Mouse (Mus musculus) neural tube, embryonic 12.5 days (tissue): ENCODE data around the gene Spats1. TPM values are rescaled to one million over a fixed set of nuclear protein-coding genes. Genes with fewer than 3 reads are reported as not detected.
"Not testable (repeated sequence)": the region's sequence is repeated elsewhere in the genome, so short reads cannot be mapped to it uniquely, and the experiment has no call there.

ENCODE experiments used
- ATAC-seq: fragments of 200-750 bp; cut with Nextera tagmentation; 2 replicates; pipeline ENCODE4 v1.8.0; 2017; ENCODE audit warnings: low read depth, mild to moderate bottlenecking, moderate TSS enrichment, moderate library complexity; ENCODE audit not compliant: low FRiP score
- H3K27ac ChIP-seq: fragments of 300-500 bp; sonication (generic); 2 replicates; pipeline ENCODE4 v1.5.1; 2016
- H3K27me3 ChIP-seq: fragments of 300-500 bp; sonication (generic); replicated peaks from 2 replicates; pipeline ENCODE4 v1.6.1; 2016; ENCODE audit warnings: mild to moderate bottlenecking
- H3K36me3 ChIP-seq: fragments of 300-500 bp; sonication (generic); 2 replicates; pipeline ENCODE4 v1.6.1; 2016; ENCODE audit warnings: mild to moderate bottlenecking
- H3K4me1 ChIP-seq: fragments of 300-500 bp; sonication (generic); 2 replicates; pipeline ENCODE4 v1.6.1; 2016
- H3K4me2 ChIP-seq: fragments of 300-500 bp; sonication (generic); replicated peaks from 2 replicates; pipeline ENCODE4 v1.6.1; 2016; ENCODE audit warnings: mild to moderate bottlenecking
- H3K4me3 ChIP-seq: fragments of 300-500 bp; sonication (generic); 2 replicates; pipeline ENCODE4 v1.5.1; 2016
- H3K9ac ChIP-seq: fragments of 300-500 bp; sonication (generic); 2 replicates; pipeline ENCODE4 v1.6.1; 2016; ENCODE audit warnings: mild to moderate bottlenecking
- H3K9me3 ChIP-seq: fragments of 300-500 bp; sonication (generic); 2 replicates; pipeline ENCODE4 v1.6.1; 2016; ENCODE audit warnings: mild to moderate bottlenecking
- WGBS: fragments of 180-500 bp; shearing (Covaris S2); methylation state at CpG from one replicate; pipeline ENCODE4 v1.1.7; 2016; 5-methylcytosine and 5-hydroxymethylcytosine counted together
- polyA plus RNA-seq: library from polyadenylated mRNA; unstranded; fragments of >200 nt; fragmentation: Nextera tagmentation; extraction: Ambion mirVana; gene quantifications from 2 replicates; pipeline ENCODE4 v1.2.1, GENCODE M21; 2016

The Spats1 gene
- polyA plus RNA-seq, 1 experiment from 2014 or later, result 1.2 TPM

- Histone ChIP-seq H3K27me3 (no peaks in the 10 kb centered on the region), H3K4me2 (no peak overlapping the region), H3K4me3 (no peak overlapping the region), H3K9ac (no peak overlapping the region), H3K9me3 (no peaks in the 10 kb centered on the region), H3K36me3 (no peaks in the 10 kb centered on the region), H3K4me1 (peaks cover 11% of the 10 kb centered on the region), H3K27ac (no peak overlapping the region)
- no peak for ATAC-seq
- WGBS, result 92% methylated on average over 8 of the region's 8 CpGs
Observed at GRCm38 (mm10) chr17:45459062-45459461, 16.2 kb downstream of the Spats1 start.

- Histone ChIP-seq H3K9me3 (no peaks in the 10 kb centered on the region), H3K9ac (no peak overlapping the region), H3K4me1 (peaks cover 11% of the 10 kb centered on the region), H3K36me3 (no peaks in the 10 kb centered on the region), H3K27me3 (no peaks in the 10 kb centered on the region), H3K4me3 (no peak overlapping the region), H3K27ac (no peak overlapping the region), H3K4me2 (no peak overlapping the region)
- ATAC-seq, result no peak
- WGBS, result 86% methylated on average over 4 of the region's 4 CpGs
Observed at GRCm38 (mm10) chr17:45458516-45458915, 16.7 kb downstream of the Spats1 start.

- WGBS, result 94% methylated on average over 5 of the region's 5 CpGs
Observed at GRCm38 (mm10) chr17:45457487-45457886, 17.7 kb downstream of the Spats1 start.

GRCm38 (mm10) chr17:45456260-45457152, 18.7 kb downstream of the Spats1 start:
- 0 out of 2 replicates have a peak, but pooled peaks have one; percentile 53 for ATAC-seq
- 51% methylated on average over 13 of the region's 13 CpGs for WGBS

More at GRCm38 (mm10) chr17:45457487-45457886, 17.7 kb downstream of the Spats1 start:
- Histone ChIP-seq H3K27me3 (no peaks in the 10 kb centered on the region), H3K4me3 (no peak overlapping the region), H3K9ac (no peak overlapping the region), H3K9me3 (no peaks in the 10 kb centered on the region), H3K27ac (no peak overlapping the region), H3K36me3 (no peaks in the 10 kb centered on the region), H3K4me2 (no peak overlapping the region), H3K4me1 (peaks cover 11% of the 10 kb centered on the region)
- ATAC-seq, result no peak

GRCm38 (mm10) chr17:45455783-45456182, 19.4 kb downstream of the Spats1 start:
- not testable (repeated sequence) for ATAC-seq, H3K4me2 ChIP-seq, H3K36me3 ChIP-seq, H3K27me3 ChIP-seq, H3K27ac ChIP-seq, H3K9ac ChIP-seq, H3K9me3 ChIP-seq, H3K4me3 ChIP-seq
- peaks cover 11% of the 10 kb centered on the region for H3K4me1 ChIP-seq
- 91% methylated on average over 9 of the region's 9 CpGs for WGBS

More at GRCm38 (mm10) chr17:45456260-45457152, 18.7 kb downstream of the Spats1 start:
- Histone ChIP-seq H3K4me3 (no peak overlapping the region), H3K27ac (no peak overlapping the region), H3K9ac (no peak overlapping the region), H3K4me1 (peaks cover 11% of the 10 kb centered on the region), H3K36me3 (no peaks in the 10 kb centered on the region), H3K27me3 (no peaks in the 10 kb centered on the region), H3K9me3 (no peaks in the 10 kb centered on the region), H3K4me2 (peak overlapping the region; percentile 22; the same call in 1 of the 2 replicates)

- Histone ChIP-seq H3K27ac (no peak overlapping the region), H3K9me3 (no peaks in the 10 kb centered on the region), H3K27me3 (no peaks in the 10 kb centered on the region), H3K36me3 (no peaks in the 10 kb centered on the region), H3K9ac (no peak overlapping the region), H3K4me2 (no peak overlapping the region), H3K4me3 (no peak overlapping the region), H3K4me1 (peaks cover 11% of the 10 kb centered on the region)
- ATAC-seq, result no peak
- 94% methylated on average over 2 of the region's 2 CpGs for WGBS
Observed at GRCm38 (mm10) chr17:45454794-45455193, 20.4 kb downstream of the Spats1 start.

- Histone ChIP-seq H3K9ac (no peak overlapping the region), H3K9me3 (no peaks in the 10 kb centered on the region), H3K36me3 (0 out of 2 replicates have a peak, but pooled peaks cover 9% of the 10 kb centered on the region), H3K27me3 (no peaks in the 10 kb centered on the region), H3K4me1 (peaks cover 11% of the 10 kb centered on the region), H3K27ac (no peak overlapping the region), H3K4me2 (no peak overlapping the region), H3K4me3 (no peak overlapping the region)
- WGBS, result 93% methylated on average over 1 of the region's 1 CpGs
- ATAC-seq, result no peak
Observed at GRCm38 (mm10) chr17:45452271-45452670, 22.9 kb downstream of the Spats1 start.

- H3K27me3 ChIP-seq, result no peaks in the 10 kb centered on the region
- H3K4me2 ChIP-seq, result no peak overlapping the region
- no peak overlapping the region for H3K9ac ChIP-seq
- no peak for ATAC-seq
- 0 out of 2 replicates have a peak, but pooled peaks cover 9% of the 10 kb centered on the region for H3K36me3 ChIP-seq
- no peak overlapping the region for H3K4me3 ChIP-seq
- WGBS, result 93% methylated on average over 6 of the region's 6 CpGs
- no peaks in the 10 kb centered on the region for H3K4me1 ChIP-seq
- no peak overlapping the region for H3K27ac ChIP-seq
- no peaks in the 10 kb centered on the region for H3K9me3 ChIP-seq
Observed at GRCm38 (mm10) chr17:45450153-45450552, 25.1 kb downstream of the Spats1 start.

- H3K4me3 ChIP-seq, result no peak overlapping the region
- H3K4me1 ChIP-seq, result no peaks in the 10 kb centered on the region
- 0 out of 2 replicates have a peak, but pooled peaks cover 9% of the 10 kb centered on the region for H3K36me3 ChIP-seq
- H3K27me3 ChIP-seq, result no peaks in the 10 kb centered on the region
- WGBS, result 95% methylated on average over 8 of the region's 8 CpGs
- H3K9ac ChIP-seq, result no peak overlapping the region
- no peak for ATAC-seq
- no peak overlapping the region for H3K4me2 ChIP-seq
- H3K27ac ChIP-seq, result no peak overlapping the region
- no peaks in the 10 kb centered on the region for H3K9me3 ChIP-seq
Observed at GRCm38 (mm10) chr17:45449586-45449985, 25.6 kb downstream of the Spats1 start.

GRCm38 (mm10) chr17:45447063-45447462, 28.2 kb downstream of the Spats1 start:
- H3K27ac ChIP-seq, result no peak overlapping the region
- 0 out of 2 replicates have a peak, but pooled peaks cover 9% of the 10 kb centered on the region for H3K36me3 ChIP-seq
- 97% methylated on average over 2 of the region's 2 CpGs for WGBS
- no peak overlapping the region for H3K9ac ChIP-seq
- H3K4me2 ChIP-seq, result no peak overlapping the region
- no peaks in the 10 kb centered on the region for H3K9me3 ChIP-seq
- no peaks in the 10 kb centered on the region for H3K4me1 ChIP-seq
- H3K4me3 ChIP-seq, result no peak overlapping the region
- ATAC-seq, result no peak
- H3K27me3 ChIP-seq, result no peaks in the 10 kb centered on the region

GRCm38 (mm10) chr17:45445923-45446322, 29.3 kb downstream of the Spats1 start:
- Histone ChIP-seq H3K4me2 (no peak overlapping the region), H3K4me3 (no peak overlapping the region), H3K9me3 (no peaks in the 10 kb centered on the region), H3K4me1 (no peaks in the 10 kb centered on the region), H3K9ac (no peak overlapping the region), H3K36me3 (peaks cover 12% of the 10 kb centered on the region; the same call in 1 of the 2 replicates), H3K27ac (no peak overlapping the region), H3K27me3 (no peaks in the 10 kb centered on the region)
- WGBS, result 88% methylated on average over 4 of the region's 4 CpGs
- ATAC-seq, result no peak

GRCm38 (mm10) chr17:45434262-45434590, 41.0 kb downstream of the Spats1 start:
- ATAC-seq, result no peak; the same call in 1 of the 2 replicates
- Histone ChIP-seq H3K4me1 (peaks cover 18% of the 10 kb centered on the region), H3K36me3 (peaks cover 5% of the 10 kb centered on the region; the same call in 1 of the 2 replicates), H3K9ac (peak overlapping the region; percentile 85), H3K27ac (no peak overlapping the region), H3K9me3 (no peaks in the 10 kb centered on the region), H3K27me3 (no peaks in the 10 kb centered on the region), H3K4me2 (peak overlapping the region; percentile 89), H3K4me3 (peak overlapping the region; percentile 88)
- WGBS, result 10% methylated on average over 12 of the region's 12 CpGs
